Mouse (Mus musculus): ENCODE measurements around the gene Ccdc87. TPM values are rescaled to one million over a fixed set of nuclear protein-coding genes. Genes with fewer than 3 reads are reported as not detected.
A peak's percentile ranks its signal among the peaks of the same experiment; 100 is the strongest.

Ccdc87 gene
- polyA plus RNA-seq, 1 experiment from 2014 or later = not detected

DNA sequence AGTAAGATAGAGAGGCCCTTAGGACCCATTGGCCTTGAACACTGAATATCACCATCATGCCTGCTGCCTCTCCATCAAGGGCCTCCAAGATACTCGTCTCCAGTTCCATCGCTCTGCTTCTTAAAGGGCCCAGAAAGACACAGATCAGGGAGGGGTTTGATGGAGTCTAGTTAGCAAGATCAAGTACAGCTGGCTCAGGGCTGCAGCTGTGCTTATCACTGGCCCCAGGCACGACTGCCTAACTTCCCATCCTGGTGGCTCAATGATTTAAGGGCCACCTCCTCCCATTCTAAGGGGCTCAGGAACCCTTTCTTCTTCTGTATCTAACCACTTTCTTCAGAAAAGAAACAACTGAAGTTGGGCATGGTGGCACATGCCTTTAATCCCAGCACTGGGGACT is 52.6 kb downstream of the Ccdc87 start:
- Histone ChIP-seq H3K9ac (replicated peaks) (no peak overlapping the region), H3K27me3 (ENCODE audit: insufficient read depth, low read length) (no peaks in the 10 kb centered on the region), H3K4me1 (ENCODE audit: insufficient read depth) (peaks cover 9% of the 10 kb centered on the region), H3K36me3 (replicated peaks; ENCODE audit: insufficient read depth, low read length) (no peaks in the 10 kb centered on the region), H3K9me3 (ENCODE audit: low read length) (no peaks in the 10 kb centered on the region), H3K27ac (ENCODE audit: low read depth) (no peak overlapping the region), H3K4me2 (ENCODE audit: low read depth, low read length) (no peak overlapping the region), H3K4me3 (ENCODE audit: low read depth, low read length) (no peak overlapping the region)
- no peak for TF ChIP-seq CTCF (IDR thresholded peaks at IDR 0.05; ENCODE audit: low read depth)
- peak; percentile 63 for TF ChIP-seq EP300 (IDR thresholded peaks at IDR 0.05; ENCODE audit: low read depth)
- WGBS (ENCODE audit: insufficient replicate concordance) = 39% methylated on average over 3 of the region's 3 CpGs
- DNase-seq (peak; percentile 40), ATAC-seq (peak; percentile 82)

Other genes with a start within 250 kb of the Ccdc87 start
- 0.15 and 0.21 TPM in 2 replicates for gene Lrfn4, start 223.7 kb upstream of the Ccdc87 start, polyA plus RNA-seq (2015; fragmentation: Nextera tagmentation; extraction: Ambion mirVana)
- gene Rce1, start 213.7 kb upstream of the Ccdc87 start, polyA plus RNA-seq (2015; fragmentation: Nextera tagmentation; extraction: Ambion mirVana) = 16.6 and 17.3 TPM in 2 replicates
- 0.21 and 0.33 TPM in 2 replicates for gene Gm960, start 140.7 kb upstream of the Ccdc87 start, polyA plus RNA-seq (2015; fragmentation: Nextera tagmentation; extraction: Ambion mirVana)
- 0.59 and 0.72 TPM in 2 replicates for gene Sptbn2, start 128.2 kb upstream of the Ccdc87 start, polyA plus RNA-seq (2015; fragmentation: Nextera tagmentation; extraction: Ambion mirVana)
- 14.1 TPM in 2 replicates for gene Rbm4b, start 82.9 kb upstream of the Ccdc87 start, polyA plus RNA-seq (2015; fragmentation: Nextera tagmentation; extraction: Ambion mirVana)
- 15.2 and 17.3 TPM in 2 replicates for gene Rbm4, start 45.5 kb upstream of the Ccdc87 start, polyA plus RNA-seq (2015; fragmentation: Nextera tagmentation; extraction: Ambion mirVana)
- gene Gm21992, start 27.8 kb upstream of the Ccdc87 start, polyA plus RNA-seq (2015; fragmentation: Nextera tagmentation; extraction: Ambion mirVana) = 8.2 and 13.1 TPM in 2 replicates
- 14.6 and 16.4 TPM in 2 replicates for gene Rbm14, start 27.7 kb upstream of the Ccdc87 start, polyA plus RNA-seq (2015; fragmentation: Nextera tagmentation; extraction: Ambion mirVana)
- 144 and 154 TPM in 2 replicates for gene Ccs, start within 50 bp of the Ccdc87 start, polyA plus RNA-seq (2015; fragmentation: Nextera tagmentation; extraction: Ambion mirVana)
- gene Ctsf, start 15.8 kb downstream of the Ccdc87 start, polyA plus RNA-seq (2015; fragmentation: Nextera tagmentation; extraction: Ambion mirVana) = 49.4 and 54.4 TPM in 2 replicates
- 0.20 and 5.1 TPM in 2 replicates for gene Actn3, start 38.5 kb downstream of the Ccdc87 start, polyA plus RNA-seq (2015; fragmentation: Nextera tagmentation; extraction: Ambion mirVana)
- 4.3 and 5.4 TPM in 2 replicates for gene Zdhhc24, start 39.3 kb downstream of the Ccdc87 start, polyA plus RNA-seq (2015; fragmentation: Nextera tagmentation; extraction: Ambion mirVana)
- gene Bbs1, start 67.3 kb downstream of the Ccdc87 start, polyA plus RNA-seq (2015; fragmentation: Nextera tagmentation; extraction: Ambion mirVana) = 0.46 and 0.66 TPM in 2 replicates
- gene Dpp3, start 88.9 kb downstream of the Ccdc87 start, polyA plus RNA-seq (2015; fragmentation: Nextera tagmentation; extraction: Ambion mirVana) = 28.9 and 30.6 TPM in 2 replicates
- gene Peli3, start 103.8 kb downstream of the Ccdc87 start, polyA plus RNA-seq (2015; fragmentation: Nextera tagmentation; extraction: Ambion mirVana) = 0.26 and 0.28 TPM in 2 replicates
- 45.4 and 48.9 TPM in 2 replicates for gene Mrpl11, start 122.8 kb downstream of the Ccdc87 start, polyA plus RNA-seq (2015; fragmentation: Nextera tagmentation; extraction: Ambion mirVana)
- not detected in 2 replicates for gene Npas4, start 150.9 kb downstream of the Ccdc87 start, polyA plus RNA-seq (2015; fragmentation: Nextera tagmentation; extraction: Ambion mirVana)
- gene Slc29a2, start 184.5 kb downstream of the Ccdc87 start, polyA plus RNA-seq (2015; fragmentation: Nextera tagmentation; extraction: Ambion mirVana) = 0.87 and 1.0 TPM in 2 replicates
- gene B4gat1, start 199.5 kb downstream of the Ccdc87 start, polyA plus RNA-seq (2015; fragmentation: Nextera tagmentation; extraction: Ambion mirVana) = 11.7 and 12.4 TPM in 2 replicates
- gene AC124502.3, start 199.5 kb downstream of the Ccdc87 start, polyA plus RNA-seq (2015; fragmentation: Nextera tagmentation; extraction: Ambion mirVana) = 0.19 and 0.31 TPM in 2 replicates
- gene Brms1, start 202.0 kb downstream of the Ccdc87 start, polyA plus RNA-seq (2015; fragmentation: Nextera tagmentation; extraction: Ambion mirVana) = 20.7 and 22.6 TPM in 2 replicates
- 0.21 and 0.36 TPM in 2 replicates for gene Rin1, start 211.1 kb downstream of the Ccdc87 start, polyA plus RNA-seq (2015; fragmentation: Nextera tagmentation; extraction: Ambion mirVana)
- gene Cd248, start 228.7 kb downstream of the Ccdc87 start, polyA plus RNA-seq (2015; fragmentation: Nextera tagmentation; extraction: Ambion mirVana) = 2.0 and 2.4 TPM in 2 replicates
- 0.79 and 0.96 TPM in 2 replicates for gene Tmem151a, start 246.2 kb downstream of the Ccdc87 start, polyA plus RNA-seq (2015; fragmentation: Nextera tagmentation; extraction: Ambion mirVana)
- gene Yif1a, start 249.2 kb downstream of the Ccdc87 start, polyA plus RNA-seq (2015; fragmentation: Nextera tagmentation; extraction: Ambion mirVana) = 84.0 and 87.5 TPM in 2 replicates

Data from liver, postnatal 0 days (tissue).